ENCODE assay signal across 8 mouse cellular contexts in the genomic region with DNA sequence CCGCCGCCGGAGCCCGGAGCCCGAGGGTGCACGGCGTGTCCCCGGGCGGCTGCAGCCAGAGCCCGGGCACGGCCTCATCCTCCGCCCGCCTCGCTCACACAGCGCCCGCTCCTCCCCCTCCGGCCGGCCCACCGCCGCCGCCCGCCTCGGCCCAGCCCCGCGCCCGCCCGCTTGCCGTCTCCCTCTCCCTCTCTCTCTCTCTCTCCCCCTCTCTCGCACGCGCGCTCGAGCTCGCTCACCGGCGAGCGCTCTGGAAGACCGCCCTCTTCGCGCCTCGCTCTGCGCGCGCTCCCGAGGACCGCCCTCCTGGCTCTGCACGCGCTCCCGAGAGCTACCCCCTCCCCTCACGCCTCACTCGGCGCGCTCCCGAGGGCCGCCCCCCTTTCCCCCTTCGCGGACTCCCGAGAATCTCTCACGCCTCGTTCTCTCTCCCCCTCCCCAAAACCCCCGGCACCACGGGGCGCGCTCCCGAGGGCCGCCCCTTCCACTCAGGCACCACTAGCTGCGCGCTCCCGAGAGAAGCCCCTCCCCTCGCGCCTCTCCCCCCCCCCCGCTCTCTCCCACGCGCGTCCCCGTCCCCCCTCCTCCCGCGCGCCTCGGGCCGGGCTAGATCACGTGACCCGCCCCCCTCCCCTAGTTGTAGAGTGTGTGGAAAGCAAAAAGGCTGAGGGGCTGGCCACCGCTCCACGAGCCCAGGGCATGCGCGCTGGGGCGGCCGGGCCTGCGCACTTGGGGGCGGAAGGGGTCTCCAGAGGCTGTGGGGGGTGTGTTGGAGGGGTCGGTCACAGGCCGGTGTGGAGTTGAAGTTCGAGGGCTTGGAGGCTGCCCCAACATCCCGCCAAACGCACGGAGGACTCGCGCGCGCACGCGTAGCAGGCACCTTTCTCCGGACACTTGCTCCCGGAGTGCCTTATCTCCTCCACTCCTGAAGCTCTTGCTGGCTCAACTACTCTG. TPM values are rescaled to one million over a fixed set of nuclear protein-coding genes. Genes with fewer than 3 reads are reported as not detected.
DNase-seq lines count a peak whose midpoint lies in the region; ATAC-seq lines count a peak whose summit lies in the region.

Auts2 (minus strand) TSS at position 227 of the 954 bp plus-strand sequence.

- peak within 1 kb of the TSS; percentile 91 for H3K27ac ChIP-seq in intestine, embryonic 15.5 days

- peak within 1 kb of the TSS; percentile 96 for H3K4me2 ChIP-seq in intestine, embryonic 15.5 days (replicated peaks)

- H3K4me1 ChIP-seq in intestine, embryonic 15.5 days (replicated peaks): peaks cover 13% of the 10 kb centered on the region

- H3K36me3 ChIP-seq in intestine, embryonic 15.5 days: no peaks in the 10 kb centered on the region

- no peaks in the 10 kb centered on the region for H3K27me3 ChIP-seq in intestine, embryonic 15.5 days (replicated peaks)

- H3K4me3 ChIP-seq in intestine, embryonic 15.5 days (replicated peaks): peak within 1 kb of the TSS; percentile 64

- peak within 1 kb of the TSS; percentile 73 for H3K9ac ChIP-seq in intestine, embryonic 15.5 days

- DNase-seq in adrenal gland, postnatal 14 days: peak; percentile 95
- peak; percentile 93 for DNase-seq in embryo, embryonic 10.5 days (ENCODE audit: low spot score)
- DNase-seq in gastrocnemius, postnatal 36 days: peak; percentile 73 to 84
- peak; percentile 83 to 88 for DNase-seq in left cerebral cortex, postnatal 25 days (ENCODE audit: low spot score in 2 of 2)
- peak; percentile 89 for DNase-seq in right cerebral cortex, postnatal 4 days
- no peak for DNase-seq in adipocyte (ENCODE audit: low spot score)

- H3K9me3 ChIP-seq in intestine, embryonic 15.5 days: no peaks in the 10 kb centered on the region

- intact Hi-C loops in gastrocnemius, postnatal 36 days (cut with DNase I): no loop called here
- intact Hi-C loops in left cerebral cortex, postnatal 25 days (cut with DNase I): loop anchor here (5.0 to 10.0 kb wide), 7 partner anchors 71 to 1041 kb away; no protein-coding TSS in a partner anchor

- under 1% methylated on average over 79 of the region's 105 CpGs for WGBS in intestine, embryonic 15.5 days

- peak; percentile 93 for ATAC-seq in intestine, embryonic 15.5 days
- peak; percentile 59 for ATAC-seq in megakaryocyte-erythroid progenitor cell, adult 5-6 weeks (replicated peaks; ENCODE audit: low FRiP score, low TSS enrichment, poor library complexity, severe bottlenecking)

RNA-seq across cellular contexts. Expression of gene Auts2, which starts in this region (rescaled TPM):
- total RNA-seq in adrenal gland, postnatal 14 days (2021): 38.2 and 50.8 TPM in 2 replicates
- 10 to 100 TPM; 14.6 to 15.5 TPM for total RNA-seq in gastrocnemius, postnatal 36 days (2021)
- 19.0 and 21.2 TPM in 2 replicates for polyA plus RNA-seq in intestine, embryonic 15.5 days (2015; fragmentation: Nextera tagmentation; extraction: Ambion mirVana)
- 100 to 1,000 TPM in 1 of 2 experiments, 10 to 100 TPM in 1; 95.9 to 104 TPM for total RNA-seq in left cerebral cortex, postnatal 25 days (2021)
- 0.84 and 3.3 TPM in 2 replicates for total RNA-seq in megakaryocyte-erythroid progenitor cell, adult 5-6 weeks (2014; fragmentation: Nextera tagmentation)
- 0.50 TPM in 1 of 2 replicates, not detected in the other for total RNA-seq in megakaryocyte-erythroid progenitor cell, adult 5-6 weeks (2017)
